ENCODE assay signal across 10 mouse cellular contexts in the genomic region with DNA sequence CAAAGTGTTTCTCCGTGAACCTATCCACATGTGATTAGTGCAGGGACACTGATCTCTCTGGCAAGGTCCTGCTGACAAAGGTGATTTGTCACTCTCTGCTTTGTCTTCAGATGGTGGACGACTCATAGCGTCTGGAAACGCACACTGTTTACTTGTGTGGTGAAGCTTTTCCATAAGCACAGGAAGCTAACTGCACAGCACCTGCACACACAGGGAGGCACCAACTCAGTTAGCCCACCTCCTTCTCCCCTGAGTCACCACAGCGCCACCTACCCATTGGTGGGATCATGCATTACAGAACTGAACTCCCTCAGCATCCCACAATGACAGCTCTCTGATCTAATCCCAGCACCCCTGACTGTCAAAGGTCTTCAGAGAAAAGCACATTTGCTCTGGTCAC.
DNase-seq lines count a peak whose midpoint lies in the region; ATAC-seq and TF ChIP-seq lines count a peak whose summit lies in the region.
"Had no signal": no experiment of that assay in that cellular context is flagged by ENCODE, and none has a peak within 500 bp of the region (broad histone marks: within the 10 kb centered on the region; RNA-seq: fewer than 3 reads in every experiment).

No protein-coding gene starts in this region.

- no peak overlapping the region for H3K4me3 ChIP-seq in heart, embryonic 13.5 days
- no peak overlapping the region for H3K4me3 ChIP-seq in embryonic fibroblast, embryonic 13.5 days (ENCODE audit: insufficient read depth, low read length)

- peak; percentile 77; the same call in 1 of the 2 replicates for TF ChIP-seq CTCF in embryonic fibroblast, embryonic 13.5 days (IDR thresholded peaks at IDR 0.05; ENCODE audit: borderline replicate concordance, insufficient read depth, low read length)

- ATAC-seq in heart, embryonic 13.5 days (ENCODE audit: extremely low read depth, insufficient number of reproducible peaks, low FRiP score, low TSS enrichment) = no peak

- 52% methylated on average over 5 of the region's 5 CpGs for WGBS in heart, embryonic 13.5 days

- H3K9ac ChIP-seq in heart, embryonic 13.5 days = no peak overlapping the region

- H3K4me1 ChIP-seq in heart, embryonic 13.5 days = peaks cover 41% of the 10 kb centered on the region
- H3K4me1 ChIP-seq in embryonic fibroblast, embryonic 13.5 days (ENCODE audit: control insufficient read depth, insufficient read depth, low read length) = peaks cover 35% of the 10 kb centered on the region

- DNase-seq in heart, adult 8-10 months (ENCODE audit: low spot score) = no peak
- DNase-seq in retina, postnatal 1 day = peak; percentile 41
- no peak for DNase-seq in retina, embryonic 14.5 days (ENCODE audit: low spot score)
- peak; percentile 80 to 84 for DNase-seq in thymus, postnatal 36 days
- DNase-seq in layer of hippocampus, postnatal 10 days (ENCODE audit: low spot score in 2 of 2) = no peak
- no peak for DNase-seq in frontal cortex, postnatal 14 days (ENCODE audit: low spot score in 2 of 2)
- DNase-seq: embryo, embryonic 11 days; right cerebral cortex, adult 18-20 months had no signal

- H3K9me3 ChIP-seq in heart, embryonic 13.5 days = no peaks in the 10 kb centered on the region

- no peak for TF ChIP-seq POLR2A in embryonic fibroblast, embryonic 13.5 days (IDR thresholded peaks at IDR 0.05; ENCODE audit: low read depth, low read length)

- no peaks in the 10 kb centered on the region for H3K27me3 ChIP-seq in heart, embryonic 13.5 days (replicated peaks)

- H3K4me2 ChIP-seq in heart, embryonic 13.5 days = peak overlapping the region; percentile 25; the same call in 1 of the 2 replicates

- H3K36me3 ChIP-seq in heart, embryonic 13.5 days = no peaks in the 10 kb centered on the region

- H3K27ac ChIP-seq in heart, embryonic 13.5 days (replicated peaks) = peak overlapping the region; percentile 16
- H3K27ac ChIP-seq in embryonic fibroblast, embryonic 13.5 days (ENCODE audit: insufficient read depth, low read length) = peak overlapping the region; percentile 66

Comparison
In these comparisons a context has a peak if more than half of its experiments do, and no peak if none do; other contexts are left out.
1. DNase-seq: peak in retina, postnatal 1 day (single experiment) and thymus, postnatal 36 days (2 of 2); none in heart, adult 8-10 months (single experiment), retina, embryonic 14.5 days (single experiment), layer of hippocampus, postnatal 10 days (0 of 2) and frontal cortex, postnatal 14 days (0 of 2).